Comparison of ENCODE assay signal across 1 mouse cellular context in genomic region chr11:80148974-80149373, GRCm38 (mm10). TPM values are rescaled to one million over a fixed set of nuclear protein-coding genes. Genes with fewer than 3 reads are reported as not detected.
"Had no signal": no experiment of that assay in that cellular context is flagged by ENCODE, and none has a peak within 500 bp of the region (broad histone marks: within the 10 kb centered on the region; RNA-seq: fewer than 3 reads in every experiment).

No protein-coding gene starts in this region.

RNA-seq across cellular contexts. Expression of gene Adap2, which starts 4.9 kb away (rescaled TPM):
- total RNA-seq: megakaryocyte-erythroid progenitor cell, adult 5-6 weeks had no signal
